Mouse (Mus musculus) heart, embryonic 10.5 days (tissue): ENCODE measurements at regions not wholly inside any gene's neighbourhood (a gene's known extent, or its start where the extent isn't known, plus 50 kb on each side); places are given as distances from the start of the nearest gene placed in this dataset.

ENCODE experiments used
- DNase-seq: peaks from one replicate; pipeline ENCODE4 v3.0.0-alpha.2; 2017; ENCODE audit warnings: low spot score
- H3K27ac ChIP-seq: fragments of 300-500 bp; sonication (generic); 2 replicates; pipeline ENCODE4 v1.5.1; 2016; ENCODE audit warnings: mild to moderate bottlenecking
- H3K27me3 ChIP-seq: fragments of 300-500 bp; sonication (generic); 2 replicates; pipeline ENCODE4 v1.6.1; 2016; ENCODE audit warnings: mild to moderate bottlenecking; ENCODE audit not compliant: poor library complexity, insufficient read depth, severe bottlenecking
- H3K36me3 ChIP-seq: fragments of 300-500 bp; sonication (generic); 2 replicates; pipeline ENCODE4 v1.6.1; 2016; ENCODE audit warnings: mild to moderate bottlenecking, moderate library complexity
- H3K4me1 ChIP-seq: fragments of 300-500 bp; sonication (generic); 2 replicates; pipeline ENCODE4 v1.6.1; 2016; ENCODE audit warnings: mild to moderate bottlenecking
- H3K4me3 ChIP-seq: fragments of 300-500 bp; sonication (generic); 2 replicates; pipeline ENCODE4 v1.5.1; 2016; ENCODE audit warnings: mild to moderate bottlenecking, moderate library complexity
- H3K9me3 ChIP-seq: fragments of 300-500 bp; sonication (generic); 2 replicates; pipeline ENCODE4 v1.6.1; 2016; ENCODE audit warnings: mild to moderate bottlenecking, moderate library complexity
- WGBS: fragments of 180-500 bp; shearing (Covaris S2); methylation state at CpG from one replicate; pipeline ENCODE4 v1.1.7; 2016; 5-methylcytosine and 5-hydroxymethylcytosine counted together

DNA sequence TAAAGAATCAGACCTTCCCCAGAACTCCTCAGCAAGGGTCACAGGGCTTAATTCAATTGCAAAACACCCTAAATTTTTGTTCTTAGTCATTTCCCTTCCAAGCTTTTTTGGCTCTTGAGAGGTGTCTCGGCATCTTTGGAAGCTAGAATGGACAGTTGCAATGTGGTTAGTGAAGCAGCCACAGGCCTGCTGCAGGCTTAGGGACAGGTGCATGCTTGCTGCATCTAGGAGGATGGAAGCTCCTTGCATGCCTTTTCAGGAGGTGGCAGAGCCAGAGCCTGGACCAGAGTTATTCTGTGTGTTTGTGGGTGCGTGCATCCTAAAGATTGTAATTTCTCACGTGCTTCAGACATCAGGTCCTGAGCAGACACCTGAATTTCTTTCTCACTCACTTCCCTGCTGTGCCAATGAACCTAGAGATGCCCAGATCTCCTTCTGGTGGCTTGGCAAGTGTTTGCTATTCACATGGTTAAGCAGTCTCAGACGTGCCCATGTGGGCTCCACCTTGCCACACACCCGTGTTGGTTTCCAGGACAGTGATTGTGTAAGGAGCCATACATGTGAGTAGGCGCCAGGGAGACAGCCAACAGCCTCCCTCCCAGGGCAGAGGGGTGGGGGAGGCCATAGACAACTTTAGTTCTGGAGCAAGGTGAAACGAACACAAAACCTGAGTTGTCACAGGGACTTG is 246.3 kb upstream of the Maf start:
- no peak overlapping the region for H3K4me3 ChIP-seq
- H3K4me1 ChIP-seq, result no peaks in the 10 kb centered on the region
- WGBS, result 82% methylated on average over 7 of the region's 7 CpGs
- DNase-seq, result no peak
- H3K36me3 ChIP-seq, result no peaks in the 10 kb centered on the region
- H3K27me3 ChIP-seq, result no peaks in the 10 kb centered on the region
- H3K9me3 ChIP-seq, result no peaks in the 10 kb centered on the region
- no peak overlapping the region for H3K27ac ChIP-seq

DNA sequence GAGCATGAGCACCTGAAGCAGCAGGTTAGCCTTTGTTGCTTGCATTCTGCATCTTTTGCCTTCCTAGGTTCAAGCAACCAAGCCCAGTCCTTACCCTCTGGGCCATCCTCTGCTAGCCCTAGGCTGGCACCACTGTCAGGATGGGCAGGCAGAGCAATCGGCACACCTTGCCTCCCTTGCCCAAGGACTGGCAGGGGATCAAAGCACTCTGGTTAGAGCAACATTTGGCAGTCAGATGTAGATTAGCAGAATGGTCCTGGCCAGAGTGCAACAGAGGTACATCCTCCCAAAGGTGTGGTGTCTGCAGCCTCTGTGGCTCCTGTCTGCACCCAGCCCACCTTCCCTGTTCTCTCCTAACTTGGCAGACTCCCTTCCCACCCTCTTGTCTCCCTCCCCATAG is 244.9 kb upstream of the Maf start:
- 65% methylated on average over 1 of the region's 1 CpGs for whole genome bisulfite sequencing
- H3K4me3 ChIP-seq, result no peak overlapping the region
- H3K27me3 ChIP-seq, result no peaks in the 10 kb centered on the region
- DNase-seq, result no peak
- no peaks in the 10 kb centered on the region for H3K36me3 ChIP-seq
- no peaks in the 10 kb centered on the region for H3K4me1 ChIP-seq
- H3K27ac ChIP-seq, result no peak overlapping the region
- no peaks in the 10 kb centered on the region for H3K9me3 ChIP-seq

DNA sequence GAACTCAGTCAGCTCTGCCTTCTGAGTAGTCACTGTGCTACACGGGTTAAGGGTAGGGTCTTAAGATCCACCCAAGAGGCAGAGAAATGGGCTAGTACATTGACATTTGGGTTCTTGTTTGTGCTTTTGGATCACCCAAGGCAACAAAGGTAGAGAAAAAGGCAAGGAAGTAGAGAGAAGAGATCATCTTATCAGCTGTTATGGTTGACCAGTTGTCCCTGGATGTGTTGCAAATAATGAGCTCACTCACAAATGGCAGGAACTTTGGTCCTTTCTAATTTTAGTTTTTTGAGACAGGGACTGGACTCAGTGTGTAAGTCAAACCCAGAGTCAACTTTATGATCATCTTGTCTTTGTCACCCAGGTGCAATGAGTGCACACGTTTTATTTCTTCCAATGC is 241.3 kb upstream of the Maf start:
- Histone ChIP-seq H3K4me1 (no peaks in the 10 kb centered on the region), H3K4me3 (no peak overlapping the region), H3K27me3 (no peaks in the 10 kb centered on the region), H3K9me3 (no peaks in the 10 kb centered on the region), H3K36me3 (no peaks in the 10 kb centered on the region), H3K27ac (no peak overlapping the region)
- 81% methylated on average over 2 of the region's 2 CpGs for WGBS
- no peak for DNase-seq

DNA sequence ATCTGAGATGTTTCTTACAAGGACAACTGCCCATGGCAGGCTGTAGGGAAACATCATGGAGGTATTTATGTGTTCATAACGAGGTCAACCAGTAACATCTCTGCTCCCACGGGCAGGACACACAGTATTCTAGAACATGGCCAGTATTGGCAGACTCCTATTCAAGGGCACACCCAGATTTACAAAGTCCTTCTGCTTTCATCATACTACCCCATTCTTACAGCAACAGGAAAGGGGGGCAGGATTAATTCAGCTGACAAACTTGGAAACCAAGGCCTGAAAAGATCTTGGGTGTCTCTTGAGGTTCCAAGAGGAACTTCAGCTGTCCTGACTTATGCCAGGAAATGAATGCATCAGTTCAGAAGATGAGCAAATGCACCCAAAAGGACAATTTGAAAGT is 240.4 kb upstream of the Maf start:
- H3K9me3 ChIP-seq, result no peaks in the 10 kb centered on the region
- no peaks in the 10 kb centered on the region for H3K27me3 ChIP-seq
- 83% methylated on average over 2 of the region's 2 CpGs for WGBS
- H3K4me3 ChIP-seq, result no peak overlapping the region
- DNase-seq, result no peak
- no peaks in the 10 kb centered on the region for H3K36me3 ChIP-seq
- no peaks in the 10 kb centered on the region for H3K4me1 ChIP-seq
- no peak overlapping the region for H3K27ac ChIP-seq

DNA sequence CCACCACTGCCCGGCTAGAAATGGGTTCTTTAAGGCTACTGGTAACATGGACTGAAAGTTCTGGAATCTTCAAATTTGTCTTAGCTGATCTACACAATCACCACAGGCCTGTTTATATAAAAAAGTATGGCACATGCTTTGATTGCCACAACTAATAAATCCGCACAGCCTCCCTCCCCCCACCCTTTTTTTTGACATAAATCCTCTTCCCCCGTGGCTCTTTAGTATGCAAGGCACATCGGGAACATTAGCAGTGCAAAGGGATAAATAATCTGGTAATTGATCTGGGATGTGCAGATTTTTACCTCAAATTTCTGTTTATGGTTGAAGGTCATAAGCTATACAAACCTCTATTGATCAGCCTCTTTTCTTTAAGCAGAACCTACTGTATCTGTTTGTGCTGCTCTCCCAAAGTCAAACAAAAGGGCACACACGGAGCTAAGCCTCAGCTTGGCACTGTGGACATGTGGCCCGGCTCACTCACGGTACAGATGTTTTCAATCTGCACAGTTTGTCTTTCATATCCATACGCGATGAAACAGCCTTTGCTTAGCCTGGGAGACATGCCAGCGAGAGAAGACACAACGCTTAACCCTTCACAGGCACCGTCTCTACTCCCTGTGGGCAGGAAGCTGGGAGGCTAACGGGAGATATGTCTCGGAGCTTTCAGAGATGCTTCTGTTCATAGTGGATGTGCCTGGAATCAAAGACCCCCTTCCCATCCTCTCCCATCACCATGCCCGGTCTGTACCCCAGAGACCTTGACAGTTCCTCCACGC is 235.3 kb upstream of the Maf start:
- no peak overlapping the region for H3K4me3 ChIP-seq
- H3K9me3 ChIP-seq, result no peaks in the 10 kb centered on the region
- no peaks in the 10 kb centered on the region for H3K36me3 ChIP-seq
- no peaks in the 10 kb centered on the region for H3K27me3 ChIP-seq
- DNase-seq, result no peak
- no peaks in the 10 kb centered on the region for H3K4me1 ChIP-seq
- 67% methylated on average over 16 of the region's 16 CpGs for WGBS
- no peak overlapping the region for H3K27ac ChIP-seq

DNA sequence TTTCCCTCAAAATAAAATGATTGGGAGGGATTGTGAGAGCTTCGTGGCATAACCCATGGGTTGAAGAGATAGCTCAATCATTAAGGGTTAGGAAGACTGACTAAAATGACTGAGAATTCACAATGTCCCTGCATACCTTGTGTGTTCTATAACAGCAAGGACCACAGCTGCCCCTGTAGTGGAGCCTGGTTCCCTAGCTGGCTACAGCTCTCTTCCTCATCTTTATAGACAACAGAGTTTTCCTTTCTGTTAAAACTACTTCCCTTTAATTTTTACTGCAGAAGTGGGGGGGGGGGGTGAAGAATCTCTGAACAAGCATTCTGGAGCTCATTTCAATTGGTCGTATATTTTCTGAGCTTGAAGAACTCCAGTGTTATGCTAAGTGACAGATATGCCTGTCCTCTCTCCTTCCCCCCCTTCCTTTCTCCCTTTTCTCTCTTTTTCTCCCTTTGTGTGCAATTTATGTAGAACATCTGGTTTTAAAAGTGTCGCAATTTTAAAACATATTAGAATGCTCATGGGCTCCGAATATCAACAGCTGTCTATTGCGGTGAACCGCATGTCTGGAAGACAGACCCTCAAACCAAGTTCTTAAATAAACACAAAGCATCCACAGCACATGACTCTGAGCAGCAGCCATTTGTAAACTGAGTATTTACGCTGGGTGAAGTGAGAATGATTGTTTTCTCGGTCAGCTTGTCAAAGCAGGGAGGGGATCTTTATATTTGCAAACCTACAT is 222.0 kb upstream of the Maf start:
- H3K4me3 ChIP-seq, result no peak overlapping the region
- 80% methylated on average over 8 of the region's 8 CpGs for WGBS
- H3K4me1 ChIP-seq, result no peaks in the 10 kb centered on the region
- no peaks in the 10 kb centered on the region for H3K36me3 ChIP-seq
- H3K27me3 ChIP-seq, result 0 out of 2 replicates have a peak, but pooled peaks cover 5% of the 10 kb centered on the region
- H3K27ac ChIP-seq, result no peak overlapping the region
- no peaks in the 10 kb centered on the region for H3K9me3 ChIP-seq
- no peak for DNase-seq

DNA sequence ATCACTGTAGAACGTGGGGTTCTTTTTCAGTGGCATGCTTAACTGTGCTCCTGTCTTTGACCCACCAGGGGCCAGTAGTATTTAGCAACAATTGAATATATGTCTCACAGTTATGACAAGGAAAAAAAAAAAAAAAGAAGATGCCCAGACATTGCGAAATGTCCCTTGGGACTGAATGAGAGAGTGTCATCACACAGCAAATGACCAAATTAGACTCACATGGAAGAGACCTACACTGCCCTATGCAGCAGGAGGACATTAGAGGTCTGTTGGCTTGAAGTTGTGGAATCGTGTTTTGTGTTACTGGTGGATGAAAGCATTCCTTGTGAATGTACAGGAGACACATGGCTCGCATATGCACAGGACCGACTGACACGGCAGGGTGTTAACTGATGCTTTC is 214.3 kb upstream of the Maf start:
- DNase-seq, result no peak
- Histone ChIP-seq H3K27me3 (no peaks in the 10 kb centered on the region), H3K27ac (no peak overlapping the region), H3K9me3 (no peaks in the 10 kb centered on the region), H3K4me3 (no peak overlapping the region), H3K36me3 (no peaks in the 10 kb centered on the region), H3K4me1 (no peaks in the 10 kb centered on the region)
- WGBS, result 82% methylated on average over 6 of the region's 6 CpGs

DNA sequence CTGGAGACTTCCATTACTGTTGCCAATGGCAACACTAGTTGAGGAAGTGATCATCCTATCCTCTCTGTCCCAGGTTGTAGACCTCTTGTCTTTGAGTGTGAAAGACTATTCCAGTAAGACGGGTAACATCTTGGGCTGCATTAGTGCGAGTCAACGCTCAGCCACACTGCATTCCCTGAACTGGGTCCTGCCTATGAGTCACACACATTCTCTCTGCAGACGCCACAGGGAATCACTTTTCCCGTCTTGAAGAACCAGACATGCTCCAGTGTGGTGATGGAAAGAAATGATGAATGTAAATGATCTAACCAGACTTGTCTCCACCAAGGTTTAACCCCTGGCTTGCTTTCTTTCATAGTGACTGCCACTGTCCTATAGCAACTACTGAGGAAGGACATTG is 199.1 kb upstream of the Maf start:
- WGBS, result 74% methylated on average over 5 of the region's 5 CpGs
- no peak overlapping the region for H3K4me3 ChIP-seq
- H3K4me1 ChIP-seq, result no peaks in the 10 kb centered on the region
- H3K27me3 ChIP-seq, result no peaks in the 10 kb centered on the region
- H3K27ac ChIP-seq, result no peak overlapping the region
- no peak for DNase-seq
- no peaks in the 10 kb centered on the region for H3K9me3 ChIP-seq
- H3K36me3 ChIP-seq, result no peaks in the 10 kb centered on the region

DNA sequence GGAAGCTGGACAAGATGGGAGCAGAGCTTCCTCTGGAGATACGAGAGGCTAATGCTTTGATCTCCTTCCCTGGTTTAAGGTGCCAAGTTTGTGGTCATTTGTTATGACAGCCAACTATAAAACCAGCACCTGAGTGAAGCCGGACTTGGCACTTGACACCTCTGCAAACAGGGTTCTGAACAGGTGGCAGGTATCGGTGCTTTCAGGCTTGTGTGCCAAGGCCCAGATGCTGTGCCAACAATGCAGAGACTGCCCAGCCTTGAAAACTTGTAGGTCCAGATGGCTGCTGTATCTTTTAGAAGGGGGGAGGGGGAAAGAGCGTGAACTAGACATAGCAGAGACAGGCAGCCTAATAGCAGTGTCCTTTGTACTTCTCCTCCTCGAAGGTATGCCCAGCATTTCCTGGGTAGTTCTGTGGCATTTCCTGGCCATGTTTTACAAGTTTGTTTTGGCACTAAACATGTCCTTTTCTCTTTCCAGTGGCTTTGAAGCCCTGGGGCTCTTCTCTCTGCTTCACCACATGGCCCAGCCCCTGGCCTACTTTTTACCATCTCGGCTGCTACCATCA is 196.3 kb upstream of the Maf start:
- H3K9me3 ChIP-seq, result no peaks in the 10 kb centered on the region
- no peaks in the 10 kb centered on the region for H3K4me1 ChIP-seq
- H3K27ac ChIP-seq, result no peak overlapping the region
- H3K27me3 ChIP-seq, result no peaks in the 10 kb centered on the region
- no peaks in the 10 kb centered on the region for H3K36me3 ChIP-seq
- no peak for DNase-seq
- no peak overlapping the region for H3K4me3 ChIP-seq
- 70% methylated on average over 6 of the region's 6 CpGs for WGBS

DNA sequence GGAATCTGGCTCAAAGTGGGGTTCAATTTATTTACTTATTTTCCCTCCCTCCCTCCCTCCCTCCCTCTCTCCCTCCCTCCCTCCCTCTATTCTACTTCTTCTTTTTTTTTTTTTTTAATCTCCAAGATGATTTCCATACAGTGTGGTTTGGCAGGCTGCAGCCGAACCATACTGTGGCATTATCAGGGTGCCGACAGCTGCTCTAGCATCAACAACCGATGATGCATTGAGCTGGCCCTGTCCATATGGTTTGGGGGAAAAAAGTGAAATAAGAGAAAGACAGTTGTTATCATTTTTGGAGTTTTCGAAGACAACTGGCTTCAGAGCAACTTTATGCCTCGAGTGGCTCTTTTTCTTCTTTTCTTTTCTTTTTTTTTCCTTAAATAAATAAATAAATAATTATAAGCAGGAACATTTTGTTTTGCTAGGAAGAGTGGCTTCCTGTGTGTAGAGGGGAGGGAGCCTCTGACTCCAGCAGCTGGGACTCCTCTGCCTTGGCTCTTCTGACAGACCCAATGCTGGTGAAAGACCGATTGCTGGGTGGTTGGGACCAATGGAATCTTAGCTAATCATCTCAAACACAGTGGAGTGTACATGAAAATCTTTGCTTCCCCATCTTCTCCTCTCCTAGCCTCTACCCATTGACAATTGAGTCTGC is 190.1 kb upstream of the Maf start:
- H3K36me3 ChIP-seq, result no peaks in the 10 kb centered on the region
- no peaks in the 10 kb centered on the region for H3K9me3 ChIP-seq
- no peak for DNase-seq
- no peaks in the 10 kb centered on the region for H3K27me3 ChIP-seq
- no peak overlapping the region for H3K4me3 ChIP-seq
- H3K4me1 ChIP-seq, result no peaks in the 10 kb centered on the region
- 64% methylated on average over 6 of the region's 6 CpGs for WGBS
- no peak overlapping the region for H3K27ac ChIP-seq

DNA sequence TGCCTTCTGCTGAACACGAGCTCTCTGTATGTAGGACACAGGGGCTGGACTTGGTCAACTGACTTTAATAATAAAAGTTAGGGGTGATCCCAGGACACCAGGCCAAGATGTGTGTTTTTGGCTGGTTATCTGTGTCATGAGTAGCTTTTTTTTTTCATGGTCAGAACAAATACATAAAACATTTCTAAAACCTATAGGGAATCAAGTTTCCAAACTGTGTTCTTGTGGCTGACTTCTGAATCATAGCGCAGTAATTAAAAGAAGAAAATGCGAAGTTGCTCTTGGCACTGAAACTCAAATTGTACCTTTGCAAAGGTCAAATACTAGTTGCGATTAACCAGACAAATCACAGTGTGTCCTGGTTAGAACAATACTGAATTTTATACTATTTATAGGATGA is 189.5 kb upstream of the Maf start:
- 87% methylated on average over 4 of the region's 4 CpGs for WGBS
- Histone ChIP-seq H3K4me1 (no peaks in the 10 kb centered on the region), H3K4me3 (no peak overlapping the region), H3K27me3 (no peaks in the 10 kb centered on the region), H3K36me3 (no peaks in the 10 kb centered on the region), H3K9me3 (no peaks in the 10 kb centered on the region), H3K27ac (no peak overlapping the region)
- no peak for DNase-seq

DNA sequence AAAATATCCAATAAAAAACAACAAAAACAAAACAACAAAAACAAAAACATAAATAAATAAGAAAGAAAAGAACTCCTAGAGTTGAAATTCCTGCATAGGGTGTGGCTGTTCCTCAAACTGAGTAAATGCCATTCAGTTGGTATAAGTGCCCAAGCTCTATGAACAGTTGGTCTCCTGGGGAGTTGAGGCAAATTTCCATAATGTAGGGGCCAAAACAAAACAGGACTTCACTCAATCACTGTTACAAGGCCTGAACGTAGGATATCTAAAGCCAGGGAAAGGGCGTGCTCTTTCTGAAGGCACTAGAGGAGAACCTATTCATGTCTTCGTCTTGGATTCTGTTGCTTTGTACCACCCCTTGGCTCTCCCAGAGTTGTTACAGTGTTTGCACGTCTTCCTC is 188.5 kb upstream of the Maf start:
- H3K4me1 ChIP-seq, result no peaks in the 10 kb centered on the region
- no peaks in the 10 kb centered on the region for H3K27me3 ChIP-seq
- 89% methylated on average over 4 of the region's 4 CpGs for WGBS
- no peaks in the 10 kb centered on the region for H3K36me3 ChIP-seq
- no peak overlapping the region for H3K27ac ChIP-seq
- no peak overlapping the region for H3K4me3 ChIP-seq
- no peak for DNase-seq
- H3K9me3 ChIP-seq, result no peaks in the 10 kb centered on the region

DNA sequence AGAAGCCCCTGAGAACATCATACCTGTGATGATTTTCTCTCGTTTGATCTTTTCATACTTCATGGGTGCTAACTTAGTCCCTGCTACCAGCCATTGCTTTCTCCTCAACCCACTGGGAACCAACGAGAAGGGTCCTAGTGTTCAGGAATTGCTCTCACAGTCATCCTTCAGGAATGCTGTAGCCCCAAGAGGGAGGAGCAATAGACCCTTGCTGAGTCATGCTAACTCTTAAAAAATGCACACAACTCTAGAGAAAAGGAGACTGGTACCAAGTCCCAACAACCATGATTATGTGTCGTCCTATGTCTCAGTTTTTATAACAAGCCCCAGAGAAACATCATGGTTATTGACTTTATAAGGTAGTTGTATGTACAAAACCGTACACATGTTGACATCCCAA is 180.7 kb upstream of the Maf start:
- no peaks in the 10 kb centered on the region for H3K27me3 ChIP-seq
- DNase-seq, result no peak
- H3K4me1 ChIP-seq, result no peaks in the 10 kb centered on the region
- no peak overlapping the region for H3K4me3 ChIP-seq
- no peak overlapping the region for H3K27ac ChIP-seq
- H3K9me3 ChIP-seq, result no peaks in the 10 kb centered on the region
- whole genome bisulfite sequencing, result 71% methylated on average over 4 of the region's 4 CpGs
- H3K36me3 ChIP-seq, result no peaks in the 10 kb centered on the region
